Mouse (Mus musculus): ENCODE measurements around the gene Hs6st3.

The Hs6st3 gene

GRCm38 (mm10) chr14:119789457-119789856, 651.3 kb downstream of the Hs6st3 start:
- no peak for DNase-seq (ENCODE audit: low spot score)

- no peak for DNase-seq (ENCODE audit: low spot score)
Observed at GRCm38 (mm10) chr14:119797172-119797850, 659.2 kb downstream of the Hs6st3 start.

GRCm38 (mm10) chr14:119798561-119798960, 660.4 kb downstream of the Hs6st3 start:
- no peak for DNase-seq (ENCODE audit: low spot score)

GRCm38 (mm10) chr14:119800856-119801255, 662.7 kb downstream of the Hs6st3 start:
- DNase-seq (ENCODE audit: low spot score): no peak

GRCm38 (mm10) chr14:119813898-119814297, 675.8 kb downstream of the Hs6st3 start:
- no peak for DNase-seq (ENCODE audit: low spot score)

GRCm38 (mm10) chr14:119815616-119816015, 677.5 kb downstream of the Hs6st3 start:
- no peak for DNase-seq (ENCODE audit: low spot score)

- DNase-seq (ENCODE audit: low spot score): no peak
Observed at GRCm38 (mm10) chr14:119820562-119820961, 682.4 kb downstream of the Hs6st3 start.

GRCm38 (mm10) chr14:119831165-119832011, 693.2 kb downstream of the Hs6st3 start:
- DNase-seq (ENCODE audit: low spot score): no peak

GRCm38 (mm10) chr14:119832012-119832325, 693.8 kb downstream of the Hs6st3 start:
- no peak for DNase-seq (ENCODE audit: low spot score)

GRCm38 (mm10) chr14:119832940-119833339, 694.8 kb downstream of the Hs6st3 start:
- DNase-seq (ENCODE audit: low spot score): peak; percentile 41

- DNase-seq (ENCODE audit: low spot score): peak; percentile 35
Observed at GRCm38 (mm10) chr14:119834008-119834700, 696.0 kb downstream of the Hs6st3 start.

GRCm38 (mm10) chr14:119836051-119836450, 697.9 kb downstream of the Hs6st3 start:
- DNase-seq (ENCODE audit: low spot score): no peak

GRCm38 (mm10) chr14:119847540-119847939, 709.4 kb downstream of the Hs6st3 start:
- no peak for DNase-seq (ENCODE audit: low spot score)

- DNase-seq (ENCODE audit: low spot score): no peak
Observed at GRCm38 (mm10) chr14:119848759-119849298, 710.7 kb downstream of the Hs6st3 start.

GRCm38 (mm10) chr14:119849338-119849737, 711.2 kb downstream of the Hs6st3 start:
- no peak for DNase-seq (ENCODE audit: low spot score)

GRCm38 (mm10) chr14:119852139-119852538, 714.0 kb downstream of the Hs6st3 start:
- DNase-seq (ENCODE audit: low spot score): no peak

GRCm38 (mm10) chr14:119857338-119858291, 719.5 kb downstream of the Hs6st3 start:
- DNase-seq (ENCODE audit: low spot score): no peak

- DNase-seq (ENCODE audit: low spot score): no peak
Observed at GRCm38 (mm10) chr14:119873617-119874016, 735.5 kb downstream of the Hs6st3 start.

GRCm38 (mm10) chr14:119892922-119893321, 754.8 kb downstream of the Hs6st3 start:
- DNase-seq (ENCODE audit: low spot score): no peak

GRCm38 (mm10) chr14:119895097-119895496, 757.0 kb downstream of the Hs6st3 start:
- no peak for DNase-seq (ENCODE audit: low spot score)

- DNase-seq (ENCODE audit: low spot score): peak; percentile 31
Observed at GRCm38 (mm10) chr14:119895765-119896465, 757.8 kb downstream of the Hs6st3 start.
